Mouse (Mus musculus) heart, embryonic 16.5 days (tissue): ENCODE results near the gene Slc8b1. TPM values are rescaled to one million over a fixed set of nuclear protein-coding genes. Genes with fewer than 3 reads are reported as not detected.

Source experiments
- ATAC-seq: fragments of 200-750 bp; cut with Nextera tagmentation; replicated peaks from 2 replicates; pipeline ENCODE4 v1.8.0; 2017; ENCODE audit warnings: moderate number of reproducible peaks; ENCODE audit not compliant: insufficient read depth, low FRiP score; ENCODE audit errors: extremely low read depth
- H3K27ac ChIP-seq: fragments of 300-500 bp; sonication (generic); 2 replicates; pipeline ENCODE4 v1.5.1; 2014; ENCODE audit warnings: mild to moderate bottlenecking, low read length, control low read depth, moderate library complexity
- H3K27me3 ChIP-seq: fragments of 300-500 bp; sonication (generic); 2 replicates; pipeline ENCODE4 v1.6.1; 2014; ENCODE audit warnings: low read length, mixed read lengths; ENCODE audit not compliant: control insufficient read depth, insufficient read depth
- H3K36me3 ChIP-seq: fragments of 300-500 bp; sonication (generic); 2 replicates; pipeline ENCODE4 v1.6.1; 2014; ENCODE audit not compliant: control insufficient read depth, insufficient read depth
- H3K4me1 ChIP-seq: fragments of 300-500 bp; sonication (generic); 2 replicates; pipeline ENCODE4 v1.6.1; 2014; ENCODE audit warnings: low read length, mixed read lengths; ENCODE audit not compliant: control insufficient read depth, insufficient read depth
- H3K4me2 ChIP-seq: fragments of 300-500 bp; sonication (generic); 2 replicates; pipeline ENCODE4 v1.6.1; 2014; ENCODE audit warnings: low read depth, mild to moderate bottlenecking, control low read depth, low read length
- H3K4me3 ChIP-seq: fragments of 300-500 bp; sonication (generic); 2 replicates; pipeline ENCODE4 v1.5.1; 2014; ENCODE audit warnings: mild to moderate bottlenecking, control low read depth, low read length
- H3K9ac ChIP-seq: fragments of 300-500 bp; sonication (generic); 2 replicates; pipeline ENCODE4 v1.6.1; 2014; ENCODE audit warnings: low read length, control low read depth
- H3K9me3 ChIP-seq: fragments of 300-500 bp; sonication (generic); replicated peaks from 2 replicates; pipeline ENCODE4 v1.6.1; 2016; ENCODE audit warnings: low read length; ENCODE audit not compliant: control insufficient read depth
- WGBS: fragments of 180-500 bp; shearing (Covaris S2); extraction: QIAGEN DNeasy Blood & Tissue Kit; methylation state at CpG from one replicate; pipeline ENCODE4 v1.1.7; 2014; 5-methylcytosine and 5-hydroxymethylcytosine counted together
- polyA plus RNA-seq: library from polyadenylated mRNA; unstranded; fragments of >200 nt; fragmentation: Nextera tagmentation; extraction: Ambion mirVana; gene quantifications from 2 replicates; pipeline ENCODE4 v1.2.1, GENCODE M21; 2015

Gene Slc8b1
- polyA plus RNA-seq = 3.5 and 4.3 TPM in 2 replicates

- Histone ChIP-seq H3K9ac (peak within 1 kb of the TSS; percentile 70), H3K4me3 (peak within 1 kb of the TSS; percentile 64), H3K4me2 (peak within 1 kb of the TSS; percentile 79), H3K36me3 (no peaks in the 10 kb centered on the region), H3K27ac (no peak within 1 kb of the TSS), H3K9me3 (no peaks in the 10 kb centered on the region), H3K4me1 (peaks cover 21% of the 10 kb centered on the region), H3K27me3 (no peaks in the 10 kb centered on the region)
- peak; percentile 95 for ATAC-seq
- under 1% methylated on average over 35 of the region's 36 CpGs for WGBS
These were observed at the start of gene Slc8b1 for GRCm38 (mm10) chr5:120510982-120511642. Gene Slc8b1, plus strand, starts transcription at chr5:120511168.

GRCm38 (mm10) chr5:120461902-120462301 lies 49.1 kb upstream of the Slc8b1 start:
- H3K36me3 ChIP-seq = no peaks in the 10 kb centered on the region
- H3K27me3 ChIP-seq = peaks cover 3% of the 10 kb centered on the region; the same call in 1 of the 2 replicates
- no peak for ATAC-seq
- H3K4me2 ChIP-seq = no peak overlapping the region
- 0 out of 2 replicates have a peak, but pooled peaks cover 3% of the 10 kb centered on the region for H3K9me3 ChIP-seq
- H3K9ac ChIP-seq = no peak overlapping the region
- 66% methylated on average over 15 of the region's 15 CpGs for WGBS
- H3K27ac ChIP-seq = no peak overlapping the region
- peaks cover 5% of the 10 kb centered on the region for H3K4me1 ChIP-seq
- H3K4me3 ChIP-seq = no peak overlapping the region

GRCm38 (mm10) chr5:120464321-120464720 lies 46.6 kb upstream of the Slc8b1 start:
- H3K4me1 ChIP-seq = peaks cover 5% of the 10 kb centered on the region
- 0 out of 2 replicates have a peak, but pooled peaks cover 3% of the 10 kb centered on the region for H3K9me3 ChIP-seq
- no peak overlapping the region for H3K4me2 ChIP-seq
- no peaks in the 10 kb centered on the region for H3K36me3 ChIP-seq
- 77% methylated on average over 4 of the region's 4 CpGs for WGBS
- no peak overlapping the region for H3K4me3 ChIP-seq
- no peak overlapping the region for H3K27ac ChIP-seq
- H3K9ac ChIP-seq = no peak overlapping the region
- no peak for ATAC-seq
- H3K27me3 ChIP-seq = peaks cover 3% of the 10 kb centered on the region; the same call in 1 of the 2 replicates

- H3K9me3 ChIP-seq = 0 out of 2 replicates have a peak, but pooled peaks cover 3% of the 10 kb centered on the region
- no peak overlapping the region for H3K4me2 ChIP-seq
- no peak overlapping the region for H3K9ac ChIP-seq
- 40% methylated on average over 5 of the region's 5 CpGs for WGBS
- peaks cover 3% of the 10 kb centered on the region; the same call in 1 of the 2 replicates for H3K27me3 ChIP-seq
- peaks cover 5% of the 10 kb centered on the region for H3K4me1 ChIP-seq
- ATAC-seq = no peak
- H3K27ac ChIP-seq = no peak overlapping the region
- no peak overlapping the region for H3K4me3 ChIP-seq
- no peaks in the 10 kb centered on the region for H3K36me3 ChIP-seq
These were observed 45.9 kb upstream of the Slc8b1 start for GRCm38 (mm10) chr5:120465062-120465461.

GRCm38 (mm10) chr5:120465860-120466259 lies 45.1 kb upstream of the Slc8b1 start:
- WGBS = 30% methylated on average over 6 of the region's 6 CpGs
- H3K27me3 ChIP-seq = peaks cover 3% of the 10 kb centered on the region; the same call in 1 of the 2 replicates
- H3K27ac ChIP-seq = peak overlapping the region; percentile 82
- H3K36me3 ChIP-seq = no peaks in the 10 kb centered on the region
- ATAC-seq = peak; percentile 86
- H3K4me1 ChIP-seq = peaks cover 5% of the 10 kb centered on the region
- H3K4me2 ChIP-seq = no peak overlapping the region
- no peak overlapping the region for H3K9ac ChIP-seq
- no peak overlapping the region for H3K4me3 ChIP-seq
- H3K9me3 ChIP-seq = 0 out of 2 replicates have a peak, but pooled peaks cover 3% of the 10 kb centered on the region

- peak; percentile 57; the same call in 1 of the 2 replicates for ATAC-seq
- Histone ChIP-seq H3K4me2 (peak overlapping the region; percentile 67), H3K4me1 (peaks cover 5% of the 10 kb centered on the region), H3K27ac (peak overlapping the region; percentile 82), H3K27me3 (0 out of 2 replicates have a peak, but pooled peaks cover 3% of the 10 kb centered on the region), H3K4me3 (peak overlapping the region; percentile 58), H3K9ac (peak overlapping the region; percentile 74), H3K36me3 (no peaks in the 10 kb centered on the region), H3K9me3 (0 out of 2 replicates have a peak, but pooled peaks cover 3% of the 10 kb centered on the region)
- WGBS = 6% methylated on average over 4 of the region's 4 CpGs
These were observed 43.9 kb upstream of the Slc8b1 start for GRCm38 (mm10) chr5:120467026-120467425.

GRCm38 (mm10) chr5:120468336-120468735 lies 42.6 kb upstream of the Slc8b1 start:
- Histone ChIP-seq H3K27ac (no peak overlapping the region), H3K36me3 (no peaks in the 10 kb centered on the region), H3K4me1 (peaks cover 5% of the 10 kb centered on the region), H3K4me3 (no peak overlapping the region), H3K4me2 (no peak overlapping the region), H3K9ac (no peak overlapping the region), H3K9me3 (0 out of 2 replicates have a peak, but pooled peaks cover 3% of the 10 kb centered on the region), H3K27me3 (no peaks in the 10 kb centered on the region)
- 75% methylated on average over 5 of the region's 5 CpGs for WGBS
- ATAC-seq = no peak

GRCm38 (mm10) chr5:120468830-120469229 lies 42.1 kb upstream of the Slc8b1 start:
- H3K9me3 ChIP-seq = 0 out of 2 replicates have a peak, but pooled peaks cover 3% of the 10 kb centered on the region
- H3K4me3 ChIP-seq = no peak overlapping the region
- no peak for ATAC-seq
- H3K27me3 ChIP-seq = no peaks in the 10 kb centered on the region
- H3K27ac ChIP-seq = no peak overlapping the region
- H3K36me3 ChIP-seq = no peaks in the 10 kb centered on the region
- H3K4me2 ChIP-seq = no peak overlapping the region
- 76% methylated on average over 6 of the region's 6 CpGs for WGBS
- H3K4me1 ChIP-seq = peaks cover 5% of the 10 kb centered on the region
- no peak overlapping the region for H3K9ac ChIP-seq

- Histone ChIP-seq H3K9ac (no peak overlapping the region), H3K27ac (no peak overlapping the region), H3K4me2 (no peak overlapping the region), H3K4me3 (no peak overlapping the region), H3K27me3 (peaks cover under 1% of the 10 kb centered on the region), H3K36me3 (no peaks in the 10 kb centered on the region), H3K9me3 (no peaks in the 10 kb centered on the region), H3K4me1 (peaks cover 5% of the 10 kb centered on the region)
- 44% methylated on average over 4 of the region's 4 CpGs for WGBS
- ATAC-seq = no peak
These were observed 39.4 kb upstream of the Slc8b1 start for GRCm38 (mm10) chr5:120471538-120471937.
